Mouse (Mus musculus): ENCODE measurements at regions not wholly inside any gene's neighbourhood (a gene's known extent, or its start where the extent isn't known, plus 50 kb on each side); places are given as distances from the start of the nearest gene placed in this dataset.

DNA sequence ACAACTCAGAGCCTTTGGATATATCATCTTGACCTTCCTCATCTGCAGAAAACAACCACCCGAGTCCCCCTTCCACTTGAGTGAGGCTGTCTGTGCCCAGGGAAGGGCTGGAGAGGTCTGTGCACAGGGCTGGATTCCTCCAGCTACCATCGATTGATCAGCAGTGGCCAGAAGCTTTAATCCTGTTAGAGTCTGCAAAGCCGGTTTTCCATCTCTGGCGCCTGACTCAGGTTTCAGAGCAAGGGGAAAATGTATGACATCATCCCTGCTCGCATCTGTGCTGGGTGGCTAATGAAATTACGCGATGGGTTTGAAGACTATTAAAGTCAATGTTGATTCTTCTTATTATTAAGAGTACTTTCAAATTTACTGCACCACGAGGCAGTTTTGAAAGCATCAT lies 229.4 kb upstream of the Slc30a5 start:
- no peaks in the 10 kb centered on the region for H3K27me3 ChIP-seq (ENCODE audit: insufficient read depth, low read length)
- no peak for ATAC-seq (ENCODE audit: extremely low read depth, insufficient number of reproducible peaks, low FRiP score, poor library complexity, severe bottlenecking)
- H3K36me3 ChIP-seq (replicated peaks): no peaks in the 10 kb centered on the region
- DNase-seq (ENCODE audit: low spot score): no peak
- TF ChIP-seq GATA2 (IDR thresholded peaks at IDR 0.05; ENCODE audit: borderline replicate concordance, low read depth, low read length): no peak
- no peak for TF ChIP-seq TAL1 (conservative IDR thresholded peaks at IDR 0.05; ENCODE audit: low read depth, low read length)
- TF ChIP-seq GATA1 (IDR thresholded peaks at IDR 0.05; ENCODE audit: borderline replicate concordance, low read length): no peak
- no peak for TF ChIP-seq CTCF (IDR thresholded peaks at IDR 0.05; ENCODE audit: low read depth, low read length)
- TF ChIP-seq POLR2AphosphoS5 (IDR thresholded peaks at IDR 0.05; ENCODE audit: insufficient replicate concordance, low read depth, low read length): no peak
- no peak overlapping the region for H3K4me3 ChIP-seq (ENCODE audit: low read depth, low read length)
- no peaks in the 10 kb centered on the region for H3K4me1 ChIP-seq (ENCODE audit: insufficient read depth, low read depth, low read length)
- no peaks in the 10 kb centered on the region for H3K9me3 ChIP-seq (replicated peaks)

DNA sequence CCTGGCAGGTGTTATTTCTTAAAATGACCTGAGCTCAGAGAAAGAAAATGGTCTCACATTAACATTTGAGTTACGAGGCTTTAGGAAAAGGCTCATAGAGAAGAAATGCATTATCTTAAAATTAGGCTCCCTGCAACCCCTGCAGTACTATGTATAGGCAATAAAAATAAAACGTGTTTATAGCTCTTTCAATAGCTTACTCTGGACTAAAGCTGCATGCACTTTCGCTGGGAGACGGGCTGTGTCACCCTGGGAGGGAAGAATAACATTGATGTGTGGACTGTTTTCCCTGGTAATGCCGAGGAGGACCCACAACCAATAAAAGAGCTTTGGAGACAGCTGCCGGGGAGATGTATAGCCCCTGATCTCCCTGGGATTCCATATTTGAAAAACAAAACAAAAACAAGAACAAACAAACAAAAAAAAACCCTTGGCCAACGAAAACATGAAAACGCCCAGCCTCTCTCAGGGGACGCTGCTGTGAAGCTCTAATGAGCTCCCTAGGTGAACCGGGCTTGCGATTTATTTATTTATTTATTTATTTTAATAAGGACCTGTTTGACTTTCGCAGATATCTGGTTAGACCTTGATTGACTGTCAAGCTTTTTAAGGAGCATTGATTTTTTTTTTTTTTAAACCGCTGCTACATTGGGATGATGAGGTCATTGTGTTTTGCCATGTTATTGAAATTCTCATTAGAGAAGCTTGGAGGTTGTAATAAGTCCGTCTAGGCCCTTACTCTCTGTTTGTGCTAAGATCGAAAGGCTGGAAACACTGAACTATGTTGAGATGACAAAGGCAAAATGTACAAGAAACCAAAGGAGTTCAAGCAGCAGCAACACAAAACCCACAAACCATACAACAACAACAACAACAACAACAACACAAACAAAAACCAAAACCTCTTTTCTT lies 228.3 kb upstream of the Slc30a5 start:
- no peaks in the 10 kb centered on the region for H3K27me3 ChIP-seq (ENCODE audit: insufficient read depth, low read length)
- DNase-seq (ENCODE audit: low spot score): no peak
- H3K36me3 ChIP-seq (replicated peaks): no peaks in the 10 kb centered on the region
- no peak for ATAC-seq (ENCODE audit: extremely low read depth, insufficient number of reproducible peaks, low FRiP score, poor library complexity, severe bottlenecking)
- H3K9me3 ChIP-seq (replicated peaks): no peaks in the 10 kb centered on the region
- H3K4me1 ChIP-seq (ENCODE audit: insufficient read depth, low read depth, low read length): no peaks in the 10 kb centered on the region
- TF ChIP-seq CTCF (IDR thresholded peaks at IDR 0.05; ENCODE audit: low read depth, low read length) (no peak), TAL1 (conservative IDR thresholded peaks at IDR 0.05; ENCODE audit: low read depth, low read length) (no peak), POLR2AphosphoS5 (IDR thresholded peaks at IDR 0.05; ENCODE audit: insufficient replicate concordance, low read depth, low read length) (no peak), GATA1 (IDR thresholded peaks at IDR 0.05; ENCODE audit: borderline replicate concordance, low read length) (no peak)
- H3K4me3 ChIP-seq (ENCODE audit: low read depth, low read length): no peak overlapping the region

DNA sequence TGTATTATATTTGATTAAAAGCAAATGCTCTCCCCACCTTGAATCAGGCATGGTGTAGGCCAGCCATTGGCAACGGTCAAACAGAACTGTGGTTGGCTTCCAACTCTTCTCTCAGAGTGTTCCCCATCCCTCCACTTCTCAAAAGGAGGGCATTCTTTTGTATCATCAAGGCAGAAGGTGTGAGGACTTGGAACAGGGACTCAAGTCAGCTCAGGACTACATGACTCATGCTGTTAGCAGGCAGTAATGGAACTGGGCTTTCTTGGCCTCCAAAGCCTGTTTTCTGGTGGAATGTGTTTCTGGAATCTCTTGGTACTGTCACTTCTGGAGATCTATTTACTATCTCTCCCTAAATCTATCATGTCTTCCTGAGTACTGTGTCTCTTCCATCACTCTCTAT lies 216.3 kb upstream of the Slc30a5 start:
- ATAC-seq (ENCODE audit: extremely low read depth, insufficient number of reproducible peaks, low FRiP score, poor library complexity, severe bottlenecking) (no peak), DNase-seq (ENCODE audit: low spot score) (no peak)
- no peaks in the 10 kb centered on the region; the same call in 1 of the 2 replicates for H3K27me3 ChIP-seq (ENCODE audit: insufficient read depth, low read length)
- no peaks in the 10 kb centered on the region for H3K9me3 ChIP-seq (replicated peaks)
- H3K4me3 ChIP-seq (ENCODE audit: low read depth, low read length): no peak overlapping the region
- TF ChIP-seq POLR2AphosphoS5 (IDR thresholded peaks at IDR 0.05; ENCODE audit: insufficient replicate concordance, low read depth, low read length) (no peak), TAL1 (conservative IDR thresholded peaks at IDR 0.05; ENCODE audit: low read depth, low read length) (no peak), CTCF (IDR thresholded peaks at IDR 0.05; ENCODE audit: low read depth, low read length) (no peak), GATA2 (IDR thresholded peaks at IDR 0.05; ENCODE audit: borderline replicate concordance, low read depth, low read length) (no peak), GATA1 (IDR thresholded peaks at IDR 0.05; ENCODE audit: borderline replicate concordance, low read length) (no peak)
- H3K4me1 ChIP-seq (ENCODE audit: insufficient read depth, low read depth, low read length): no peaks in the 10 kb centered on the region
- H3K36me3 ChIP-seq (replicated peaks): no peaks in the 10 kb centered on the region

DNA sequence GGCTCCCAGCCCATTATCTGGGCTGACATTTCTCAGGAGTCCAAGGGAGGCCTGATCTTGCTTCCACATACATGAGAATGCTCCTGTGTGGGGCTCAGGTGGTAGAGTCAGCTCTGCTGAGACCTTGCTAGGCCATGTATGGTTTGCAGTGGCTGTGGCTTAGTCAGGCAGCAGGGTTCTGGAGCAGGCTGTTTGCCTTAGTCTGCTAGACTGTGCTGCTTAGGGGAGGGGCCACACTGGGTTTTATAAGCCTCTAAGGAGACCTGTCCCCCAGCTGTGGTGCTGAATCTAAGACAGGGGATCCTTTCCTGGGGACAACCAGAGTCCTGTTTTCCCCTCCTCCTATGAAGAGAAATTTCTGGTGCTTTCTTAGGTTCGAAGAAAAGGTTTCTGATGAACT lies 199.4 kb upstream of the Slc30a5 start:
- TF ChIP-seq GATA2 (IDR thresholded peaks at IDR 0.05; ENCODE audit: borderline replicate concordance, low read depth, low read length): no peak
- no peak for TF ChIP-seq POLR2AphosphoS5 (IDR thresholded peaks at IDR 0.05; ENCODE audit: insufficient replicate concordance, low read depth, low read length)
- TF ChIP-seq TAL1 (conservative IDR thresholded peaks at IDR 0.05; ENCODE audit: low read depth, low read length): no peak
- no peak for TF ChIP-seq CTCF (IDR thresholded peaks at IDR 0.05; ENCODE audit: low read depth, low read length)
- TF ChIP-seq GATA1 (IDR thresholded peaks at IDR 0.05; ENCODE audit: borderline replicate concordance, low read length): no peak
- DNase-seq (ENCODE audit: low spot score) (no peak), ATAC-seq (ENCODE audit: extremely low read depth, insufficient number of reproducible peaks, low FRiP score, poor library complexity, severe bottlenecking) (no peak)
- Histone ChIP-seq H3K4me1 (ENCODE audit: insufficient read depth, low read depth, low read length) (no peaks in the 10 kb centered on the region), H3K9me3 (replicated peaks) (no peaks in the 10 kb centered on the region), H3K27me3 (ENCODE audit: insufficient read depth, low read length) (no peaks in the 10 kb centered on the region), H3K4me3 (ENCODE audit: low read depth, low read length) (no peak overlapping the region), H3K36me3 (replicated peaks) (no peaks in the 10 kb centered on the region)

DNA sequence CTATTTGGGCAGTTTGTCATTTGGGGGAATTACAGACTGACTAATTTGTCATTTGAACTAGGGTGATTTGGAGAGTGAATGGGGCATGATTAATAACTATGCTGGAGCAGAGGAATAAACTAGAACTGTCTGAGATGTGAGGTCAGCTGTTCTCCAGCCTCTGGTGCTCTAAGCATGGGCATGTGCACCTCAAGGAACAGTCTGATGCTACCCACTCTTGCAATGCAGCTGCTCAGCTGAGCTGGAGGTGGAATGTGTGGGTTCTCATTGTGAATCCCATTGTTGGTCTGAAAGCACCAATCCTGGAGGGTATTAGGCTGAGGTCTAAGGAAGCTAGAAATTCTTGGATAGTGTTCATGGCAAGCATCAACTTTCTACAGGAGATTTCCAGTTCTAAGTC lies 192.8 kb upstream of the Slc30a5 start:
- Histone ChIP-seq H3K27me3 (ENCODE audit: insufficient read depth, low read length) (no peaks in the 10 kb centered on the region), H3K9me3 (replicated peaks) (no peaks in the 10 kb centered on the region), H3K4me1 (ENCODE audit: insufficient read depth, low read depth, low read length) (no peaks in the 10 kb centered on the region), H3K4me3 (ENCODE audit: low read depth, low read length) (no peak overlapping the region), H3K36me3 (replicated peaks) (no peaks in the 10 kb centered on the region)
- no peak for DNase-seq (ENCODE audit: low spot score)
- no peak for ATAC-seq (ENCODE audit: extremely low read depth, insufficient number of reproducible peaks, low FRiP score, poor library complexity, severe bottlenecking)
- TF ChIP-seq GATA1 (IDR thresholded peaks at IDR 0.05; ENCODE audit: borderline replicate concordance, low read length) (no peak), TAL1 (conservative IDR thresholded peaks at IDR 0.05; ENCODE audit: low read depth, low read length) (no peak), GATA2 (IDR thresholded peaks at IDR 0.05; ENCODE audit: borderline replicate concordance, low read depth, low read length) (no peak), CTCF (IDR thresholded peaks at IDR 0.05; ENCODE audit: low read depth, low read length) (no peak), POLR2AphosphoS5 (IDR thresholded peaks at IDR 0.05; ENCODE audit: insufficient replicate concordance, low read depth, low read length) (no peak)

DNA sequence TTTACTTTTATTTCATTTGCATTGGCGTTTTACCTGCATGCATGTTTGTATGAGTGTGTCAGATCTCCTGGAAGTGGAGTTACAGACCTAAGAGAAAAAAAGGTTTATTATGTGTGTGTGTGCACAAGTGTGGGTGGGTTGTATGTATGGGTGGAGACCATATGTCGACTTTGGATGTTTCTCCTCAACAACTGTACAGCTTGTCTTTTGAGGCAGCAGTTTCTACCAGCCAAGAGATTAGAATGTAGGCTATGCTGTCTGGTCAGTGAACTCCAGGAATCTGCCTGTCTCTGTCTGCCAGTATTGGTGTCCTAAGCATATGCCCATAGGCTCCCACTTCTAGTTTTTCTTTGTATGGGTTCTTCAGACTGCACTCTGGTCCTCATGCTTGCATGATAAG lies 192.3 kb upstream of the Slc30a5 start:
- no peak overlapping the region for H3K4me3 ChIP-seq (ENCODE audit: low read depth, low read length)
- H3K4me1 ChIP-seq (ENCODE audit: insufficient read depth, low read depth, low read length): no peaks in the 10 kb centered on the region
- ATAC-seq (ENCODE audit: extremely low read depth, insufficient number of reproducible peaks, low FRiP score, poor library complexity, severe bottlenecking) (no peak), DNase-seq (ENCODE audit: low spot score) (no peak)
- no peak for TF ChIP-seq GATA1 (IDR thresholded peaks at IDR 0.05; ENCODE audit: borderline replicate concordance, low read length)
- no peak for TF ChIP-seq POLR2AphosphoS5 (IDR thresholded peaks at IDR 0.05; ENCODE audit: insufficient replicate concordance, low read depth, low read length)
- no peak for TF ChIP-seq CTCF (IDR thresholded peaks at IDR 0.05; ENCODE audit: low read depth, low read length)
- TF ChIP-seq TAL1 (conservative IDR thresholded peaks at IDR 0.05; ENCODE audit: low read depth, low read length): no peak
- no peak for TF ChIP-seq GATA2 (IDR thresholded peaks at IDR 0.05; ENCODE audit: borderline replicate concordance, low read depth, low read length)
- no peaks in the 10 kb centered on the region for H3K9me3 ChIP-seq (replicated peaks)
- no peaks in the 10 kb centered on the region for H3K36me3 ChIP-seq (replicated peaks)
- no peaks in the 10 kb centered on the region for H3K27me3 ChIP-seq (ENCODE audit: insufficient read depth, low read length)

All from G1E (cell line).